Mouse (Mus musculus) left cerebral cortex, postnatal 4 days (tissue): ENCODE measurements around the gene Zan. TPM values are rescaled to one million over a fixed set of nuclear protein-coding genes. Genes with fewer than 3 reads are reported as not detected.
A peak's percentile ranks its signal among the peaks of the same experiment; 100 is the strongest.

ENCODE experiments used
- DNase-seq: peaks from one replicate; pipeline ENCODE4 v3.0.0-alpha.2; 2022
- intact Hi-C: fragments of 180-260 bp; cut with DNase I; formaldehyde crosslinking; loops from one replicate; pipeline ENCODE4 v1.15.1; 2025
- total RNA-seq, 2 experiments: library from RNA; stranded (reverse); gene quantifications; 2 replicates each; pipeline ENCODE4 v1.2.3; 2021

Gene Zan
- total RNA-seq, 2 experiments from 2014 or later: 0.30 to 0.74 TPM

DNA sequence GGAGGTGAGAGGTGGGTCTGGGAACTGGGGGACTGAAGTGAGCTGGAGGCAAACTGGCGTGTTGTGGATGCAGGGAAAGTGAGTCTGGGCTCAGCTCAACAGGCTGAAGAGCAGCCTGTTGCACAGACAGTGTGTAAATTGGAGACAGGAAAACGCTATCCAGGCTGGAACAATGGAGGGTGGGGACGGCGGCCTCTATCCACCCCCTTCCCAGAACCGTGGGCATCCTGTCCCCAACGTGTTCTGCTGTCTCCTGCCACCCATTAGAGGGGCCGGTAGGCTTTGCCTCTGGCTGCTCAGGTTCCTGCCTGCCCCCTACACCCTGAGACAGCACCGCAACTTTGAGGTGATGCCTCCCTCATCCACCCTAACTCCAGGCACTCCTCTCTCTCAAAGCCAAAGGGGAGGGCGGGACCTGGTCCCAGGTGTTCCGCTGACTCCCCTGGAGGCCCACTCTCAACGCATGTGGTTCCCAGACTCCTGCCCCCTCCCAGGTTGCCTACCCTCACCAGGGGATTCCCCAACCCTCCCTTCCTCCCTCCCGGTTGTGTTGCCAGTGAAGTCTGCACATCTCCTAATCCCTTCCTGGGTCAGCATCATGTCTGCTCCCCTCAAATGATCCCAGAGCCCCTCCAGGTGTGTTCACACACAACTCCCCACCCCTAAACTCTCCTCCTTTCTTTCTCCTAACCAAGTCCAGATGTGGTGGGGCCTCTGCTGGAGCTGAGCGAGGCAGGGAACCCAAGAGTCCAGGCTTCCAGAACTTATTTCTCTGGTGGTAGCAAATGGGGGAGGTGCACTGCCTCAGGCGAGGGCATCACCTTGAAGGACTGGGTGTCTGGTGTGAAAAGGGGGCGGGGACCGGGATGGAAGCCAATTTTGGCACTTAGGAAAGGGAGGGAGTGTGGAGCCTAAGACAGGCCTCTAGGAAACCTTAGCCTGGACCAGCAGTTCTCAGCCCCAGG, 124.6 kb downstream of the Zan start:
- peak; percentile 21 for DNase-seq

DNA sequence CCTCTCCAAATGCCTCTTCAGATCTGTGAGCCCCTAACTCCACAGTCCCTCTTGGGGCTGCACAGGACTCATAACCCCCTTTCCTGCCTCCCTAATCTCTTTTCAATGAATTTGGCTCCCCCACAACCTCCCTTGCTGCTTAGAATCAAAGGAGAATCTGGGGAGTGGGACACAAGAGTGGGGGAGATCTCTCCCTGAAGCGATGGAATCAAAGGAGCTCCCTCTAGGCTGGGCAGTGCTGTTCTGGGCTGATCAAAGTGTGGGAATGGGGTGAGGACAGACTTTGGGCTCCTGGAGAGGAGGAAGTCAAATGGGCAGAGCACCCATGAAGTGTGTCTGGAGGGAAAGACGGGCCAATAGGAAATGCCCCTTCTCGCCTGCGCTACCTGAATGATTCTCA, 125.5 kb downstream of the Zan start:
- intact Hi-C loops: loop anchor here (10.0 kb wide), 1 partner anchor 393 kb away; the partner anchor contains the start of genes Nyap1 and Tsc22d4
- DNase-seq: no peak

More for the DNA sequence above, 124.6 kb downstream of the Zan start:
- intact Hi-C loops: loop anchor here (10.0 kb wide), 1 partner anchor 393 kb away; the partner anchor contains the start of genes Nyap1 and Tsc22d4

DNA sequence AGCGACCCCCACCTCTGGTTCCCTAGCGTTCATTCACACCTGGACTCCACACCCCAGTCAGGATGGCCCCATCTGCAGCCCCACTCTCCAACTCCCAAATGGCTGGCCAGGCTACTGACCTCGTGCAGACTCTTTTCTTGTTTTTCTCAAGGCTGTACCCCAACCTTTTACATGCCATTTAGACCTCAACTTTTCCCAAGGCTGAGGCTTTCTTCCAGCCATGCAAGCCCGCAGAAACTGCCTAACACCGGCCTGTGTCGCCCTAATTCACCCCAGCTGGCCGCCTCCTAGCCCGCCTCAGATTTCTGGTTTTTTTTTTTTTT, 125.8 kb downstream of the Zan start:
- DNase-seq: no peak
- intact Hi-C loops: loop anchor here (10.0 kb wide), 1 partner anchor 394 kb away; the partner anchor contains the start of genes Nyap1 and Tsc22d4

DNA sequence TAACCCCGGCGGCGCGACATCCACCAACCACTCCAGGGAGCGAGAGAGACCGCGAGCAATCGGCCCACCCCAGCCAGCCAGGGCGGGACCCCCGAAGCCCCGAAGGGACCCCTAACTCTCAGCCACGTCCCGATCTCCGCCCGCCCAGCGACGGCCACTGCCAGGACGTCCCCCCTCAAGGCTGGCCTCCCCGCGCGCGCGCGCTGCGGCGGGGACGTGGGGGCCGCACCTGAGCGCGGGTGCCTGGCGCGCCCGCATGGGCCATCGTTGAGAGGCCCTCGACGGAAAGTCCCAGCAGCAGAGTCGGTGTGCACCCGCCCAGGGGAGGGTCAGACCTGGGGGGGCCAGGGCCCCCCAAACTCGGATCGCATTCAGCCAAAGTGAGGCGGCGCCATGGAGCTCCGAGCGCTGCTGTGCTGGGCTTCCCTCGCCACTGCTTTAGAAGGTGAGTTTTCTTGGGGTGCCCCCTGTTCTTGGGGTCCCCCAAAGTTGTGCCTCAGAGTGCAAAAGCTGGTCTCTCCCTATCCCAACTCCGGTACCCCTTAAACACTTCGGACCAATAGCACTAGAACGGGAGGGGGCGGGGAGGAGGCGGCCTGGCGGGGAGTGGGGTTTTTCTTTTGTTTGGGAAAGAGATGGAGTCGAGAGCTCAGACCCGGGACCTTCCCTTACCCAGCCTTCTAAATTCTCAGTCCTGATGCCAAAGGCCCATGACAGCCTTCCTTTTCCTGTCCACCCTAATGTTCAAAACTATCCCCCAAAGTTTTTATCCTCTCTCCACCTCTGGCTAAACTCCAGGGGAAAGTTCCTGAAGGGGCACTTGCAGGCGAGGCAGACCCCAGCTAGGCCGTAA, 126.4 kb downstream of the Zan start:
- intact Hi-C loops: loop anchor here (10.0 kb wide), 1 partner anchor 394 kb away; the partner anchor contains the start of genes Nyap1 and Tsc22d4
- DNase-seq: no peak

DNA sequence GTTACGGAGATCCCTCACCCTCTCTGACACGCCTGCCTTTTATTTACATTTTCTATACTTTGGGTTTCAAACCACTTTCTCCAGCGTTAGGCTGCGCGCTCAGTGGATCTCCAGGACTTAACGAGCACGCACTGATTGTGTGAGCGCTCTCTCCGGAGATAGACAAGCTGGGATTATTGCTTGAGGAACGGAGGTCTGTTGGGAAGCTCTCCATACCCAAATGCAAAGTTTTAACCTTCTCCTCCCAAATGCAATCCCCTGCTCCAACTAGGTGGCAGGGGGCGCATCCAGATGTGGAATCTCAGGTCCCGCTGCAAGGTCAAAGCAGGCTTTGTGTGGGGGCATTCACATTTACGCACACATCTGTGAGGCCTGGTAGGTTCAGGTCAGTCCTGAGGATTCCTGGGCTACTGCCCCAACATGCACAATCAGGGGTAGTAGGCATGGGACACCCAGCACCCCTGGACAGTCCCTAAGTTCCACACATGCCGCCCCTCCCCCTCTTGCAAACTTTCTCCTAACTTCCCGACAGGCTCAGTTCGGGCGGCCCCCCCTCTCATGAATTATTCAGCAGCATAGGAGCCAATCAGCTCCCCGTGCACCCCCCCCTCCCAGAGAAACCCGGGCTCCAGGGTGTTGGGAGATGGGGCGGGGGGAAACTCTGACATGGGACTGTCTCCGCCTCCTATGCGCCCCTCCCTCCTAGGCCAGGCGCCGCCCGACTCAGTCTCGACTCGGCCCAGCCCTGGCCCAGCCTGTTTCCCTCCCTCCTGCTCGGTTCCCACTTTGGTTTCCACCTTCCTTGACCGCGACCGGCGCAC, 127.3 kb downstream of the Zan start, which contains the start of gene Ephb4:
TSS of gene Ephb4 (plus strand) at position 726 of the 821 bp plus-strand sequence.
- intact Hi-C loops: loop anchor here (10.0 kb wide), 1 partner anchor 395 kb away; the partner anchor contains the start of genes Nyap1 and Tsc22d4
- peak; percentile 86 for DNase-seq

DNA sequence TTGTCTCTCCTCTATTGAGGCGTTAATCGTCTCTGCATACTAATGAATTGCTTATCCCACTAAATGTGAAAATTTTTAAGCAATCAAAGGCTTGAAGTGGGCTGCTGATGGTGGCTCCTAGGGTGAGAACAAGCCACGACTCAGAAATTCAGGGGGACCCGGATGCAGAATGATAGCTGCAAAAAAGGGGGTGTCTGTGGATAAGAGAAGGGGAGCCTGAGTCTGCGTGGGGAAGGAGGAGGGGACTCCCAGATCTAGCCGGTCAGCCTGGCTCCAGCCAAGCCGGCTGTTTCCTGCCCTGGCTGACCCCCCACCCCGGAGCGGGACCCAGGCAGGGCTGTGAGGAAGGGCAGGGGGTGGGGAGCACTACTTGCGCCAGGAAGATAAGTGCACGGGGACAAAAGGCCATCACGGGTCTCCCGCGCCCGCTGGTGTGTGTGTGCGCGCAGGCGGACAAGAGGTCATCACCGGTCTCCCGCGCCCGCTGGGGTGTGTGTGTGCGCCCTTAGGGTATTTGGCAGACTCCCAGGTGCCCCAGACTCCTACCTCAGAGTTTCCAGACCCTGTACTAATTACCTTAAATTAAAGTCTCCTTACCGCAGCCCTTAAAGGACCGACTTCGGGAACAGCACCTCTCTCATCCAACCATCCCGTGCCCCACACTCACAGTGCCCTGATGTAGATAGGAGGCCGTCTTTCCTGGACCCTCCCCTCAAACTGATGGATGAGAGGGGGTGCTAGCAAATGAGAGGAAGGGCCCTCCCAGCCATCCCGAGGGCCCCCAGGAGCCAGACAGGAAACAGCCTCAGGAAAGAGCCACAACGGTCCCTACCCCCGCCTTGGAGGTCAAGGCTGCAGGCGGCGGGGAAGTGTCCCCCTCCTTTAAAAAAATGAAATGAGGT, 128.1 kb downstream of the Zan start:
- intact Hi-C loops: no loop called here
- DNase-seq: peak; percentile 27

DNA sequence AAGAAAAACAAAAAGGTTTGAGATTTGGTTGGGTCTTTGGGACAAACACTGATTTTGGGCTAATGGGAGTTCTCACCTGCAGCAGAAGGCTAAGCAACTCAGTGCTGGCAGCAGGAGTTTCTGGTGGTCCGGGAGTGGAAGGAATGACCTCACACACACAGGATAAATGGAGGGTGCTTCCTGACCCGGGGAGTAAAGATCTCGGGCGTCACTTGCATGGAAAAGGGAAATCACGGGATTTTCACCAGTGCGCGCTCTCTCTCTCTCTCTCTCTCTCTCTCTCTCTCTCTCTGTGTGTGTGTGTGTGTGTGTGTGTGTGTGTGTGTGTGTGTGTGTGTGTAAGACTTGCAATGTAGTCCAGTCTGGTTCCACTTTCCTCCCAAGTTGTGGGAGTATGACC, 129.0 kb downstream of the Zan start:
- intact Hi-C loops: no loop called here
- DNase-seq: no peak

DNA sequence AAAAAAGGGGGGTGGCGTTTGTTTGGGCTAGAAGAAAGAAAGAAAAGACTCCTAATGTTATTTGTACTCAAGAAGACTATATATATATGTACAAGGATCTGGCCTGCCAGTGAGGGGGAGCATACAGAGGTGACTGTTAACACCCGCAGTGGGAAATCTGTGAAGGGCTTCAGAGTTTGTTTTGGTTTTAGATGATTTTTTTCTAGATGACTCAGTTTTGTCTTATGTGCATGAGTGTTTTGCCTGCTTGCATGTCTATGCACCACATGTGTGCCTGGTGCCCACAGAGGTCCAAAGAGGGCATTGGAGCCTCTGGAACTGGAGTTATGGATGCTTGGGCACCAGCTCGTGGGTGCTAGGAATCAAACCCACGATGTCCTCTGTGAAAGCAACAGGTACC, 129.9 kb downstream of the Zan start:
- intact Hi-C loops: no loop called here

DNA sequence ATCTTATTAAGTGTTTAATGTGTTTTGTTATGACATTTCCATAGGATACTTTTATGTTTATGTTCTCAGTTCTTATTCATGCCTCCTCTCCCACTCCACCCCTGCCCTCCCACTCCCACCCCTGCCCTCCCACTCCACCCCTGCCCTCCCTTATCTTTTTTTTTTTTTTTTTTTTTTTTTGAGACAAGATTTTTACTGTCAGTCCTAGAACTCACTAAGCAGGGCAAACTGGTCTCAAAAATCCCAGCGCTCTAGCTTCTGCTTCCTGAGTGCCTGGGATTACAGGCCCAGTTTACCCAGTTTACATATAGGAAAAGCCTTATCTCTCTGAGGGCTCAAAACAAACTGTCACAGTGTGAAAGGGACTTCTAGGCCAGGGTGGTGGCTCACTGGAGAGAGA, 130.5 kb downstream of the Zan start:
- intact Hi-C loops: no loop called here
- DNase-seq: no peak

More for the DNA sequence above, 129.9 kb downstream of the Zan start:
- DNase-seq: no peak

DNA sequence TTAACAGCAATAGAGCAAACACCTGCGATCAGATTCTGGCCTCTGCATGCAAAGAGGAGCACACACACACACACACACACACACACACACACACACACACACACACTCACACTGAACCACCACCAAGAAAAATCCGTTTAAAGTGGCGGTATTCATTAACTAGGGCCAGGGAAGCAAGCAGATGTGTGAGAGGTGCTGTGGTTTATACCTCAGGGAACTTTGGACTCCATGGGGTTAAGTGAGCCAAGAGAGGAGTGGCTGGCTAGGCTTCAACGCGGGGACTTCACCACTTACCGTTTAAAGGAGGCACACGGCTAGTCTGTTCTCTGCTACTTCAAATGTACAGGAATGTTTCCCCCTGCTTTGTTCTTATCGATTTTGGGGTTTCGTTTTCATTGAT, 131.0 kb downstream of the Zan start:
- no peak for DNase-seq
- intact Hi-C loops: no loop called here

DNA sequence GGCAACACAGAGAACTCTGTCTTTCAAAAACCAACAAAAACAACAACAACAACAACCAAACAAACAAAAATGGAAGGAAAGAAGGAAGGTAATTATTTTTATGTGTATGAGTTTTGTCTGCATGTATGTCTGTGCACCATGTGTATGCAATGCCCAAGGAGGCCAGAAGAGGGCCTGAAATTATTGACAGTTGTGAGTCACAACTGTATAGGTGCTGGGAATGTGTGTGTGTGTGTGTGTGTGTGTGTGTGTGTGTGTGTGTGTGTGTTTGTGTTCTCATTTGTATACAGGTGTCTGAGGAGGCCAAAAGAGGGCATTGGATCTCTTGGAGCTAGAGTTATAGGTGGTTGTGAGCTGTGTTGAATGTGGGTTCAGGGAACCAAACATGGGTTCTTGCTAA, 133.0 kb downstream of the Zan start:
- no peak for DNase-seq
- intact Hi-C loops: no loop called here

DNA sequence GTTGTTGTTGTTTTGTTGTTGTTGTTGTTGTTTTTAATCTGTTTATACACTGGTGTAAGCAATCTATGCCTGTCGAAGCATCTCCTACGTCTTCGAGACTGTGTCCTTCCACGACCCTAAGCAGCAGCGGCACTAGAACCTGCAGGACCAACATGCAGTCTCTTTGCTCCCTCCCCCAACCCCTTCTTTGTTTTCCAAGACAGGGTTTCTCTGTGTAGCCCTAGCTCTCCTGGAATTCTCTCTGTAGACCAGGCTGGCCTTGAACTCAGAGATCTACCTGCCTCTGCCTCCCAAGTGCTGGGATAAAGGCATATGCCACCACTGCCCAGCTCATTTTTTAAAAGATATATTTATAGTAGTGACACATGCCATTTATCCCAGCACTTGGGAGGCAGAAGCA, 133.5 kb downstream of the Zan start:
- intact Hi-C loops: no loop called here
- DNase-seq: no peak

DNA sequence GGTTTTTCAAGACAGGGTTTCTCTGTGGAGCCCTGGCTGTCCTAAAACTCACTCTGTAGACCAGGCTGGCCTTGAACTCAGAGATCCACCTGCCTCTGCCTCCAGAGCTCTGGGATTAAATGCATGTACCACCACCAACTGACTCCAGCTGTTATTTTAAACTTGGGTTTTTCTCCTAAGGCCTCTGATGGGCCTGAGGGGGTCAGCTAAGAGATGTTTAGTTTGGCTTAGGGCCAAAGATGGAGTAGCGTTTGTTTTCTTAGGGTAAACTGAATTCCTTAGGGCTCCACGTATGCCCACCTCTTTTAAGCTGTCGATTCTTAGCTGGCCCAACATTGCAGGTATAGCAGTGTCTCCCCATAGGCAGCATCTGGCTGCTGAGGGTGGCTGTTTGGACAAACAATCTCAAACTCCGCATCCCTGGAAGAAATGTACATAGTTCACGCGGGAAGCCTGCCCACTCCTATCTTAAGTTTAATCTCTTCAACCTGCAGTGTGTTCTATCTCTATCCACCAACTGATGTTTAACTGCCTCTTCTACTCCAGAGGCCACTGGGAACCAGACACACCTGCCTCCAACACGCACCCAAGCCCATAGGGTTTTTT, 134.4 kb downstream of the Zan start:
- no peak for DNase-seq
- intact Hi-C loops: no loop called here

DNA sequence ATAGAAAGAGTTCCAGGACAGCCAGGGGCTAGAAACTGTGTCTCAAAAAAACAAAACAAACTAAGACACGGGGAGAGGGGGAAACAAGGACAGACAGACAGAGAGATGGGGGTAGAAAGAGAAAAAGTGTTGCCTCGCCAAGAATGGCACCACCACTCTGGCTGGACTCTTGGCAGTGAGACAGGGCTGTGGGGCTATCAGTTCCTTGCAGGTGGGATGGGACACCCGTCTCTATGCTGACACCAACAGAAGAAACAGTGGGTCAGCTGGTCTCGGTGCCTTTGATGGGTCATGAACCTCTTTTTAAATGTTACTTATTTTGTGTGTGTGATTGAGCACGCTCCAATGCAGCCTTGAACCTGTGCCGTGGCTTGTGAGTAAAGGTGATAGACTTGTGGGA, 136.6 kb downstream of the Zan start:
- intact Hi-C loops: no loop called here
- no peak for DNase-seq

DNA sequence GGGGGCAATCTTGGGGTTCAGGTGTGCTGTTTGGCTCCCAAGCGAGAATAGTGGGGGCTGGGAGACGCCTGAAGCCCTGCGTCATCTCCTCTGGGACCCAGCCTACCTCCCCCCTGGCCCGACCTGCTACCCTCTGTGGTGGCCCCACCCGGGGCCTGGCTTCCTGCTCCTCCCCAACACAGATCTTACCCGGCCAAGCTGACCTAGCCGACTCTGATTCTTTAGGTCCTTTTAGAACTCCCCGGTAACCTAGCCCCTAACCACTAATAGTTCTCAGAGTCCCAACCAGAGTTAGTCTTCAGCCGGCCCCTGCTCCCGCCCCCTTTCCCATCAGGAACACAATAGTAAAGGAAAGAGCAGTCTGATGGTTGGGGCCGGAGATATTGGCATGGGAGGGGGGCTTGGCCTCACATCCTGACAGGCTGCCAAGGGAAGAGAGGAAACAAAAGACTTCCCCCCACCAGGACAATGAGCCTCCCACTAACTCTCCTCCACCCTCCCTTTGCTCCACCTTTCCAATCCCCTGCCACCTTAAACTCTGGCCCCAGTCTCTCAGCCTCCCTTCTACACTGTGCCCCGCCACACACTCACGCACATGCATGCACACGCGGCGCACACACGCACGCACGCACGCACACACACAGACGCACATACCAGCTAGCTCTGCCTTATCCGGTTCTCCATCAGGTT, 137.4 kb downstream of the Zan start:
- intact Hi-C loops: loop anchor here (2.0 kb wide), 1 partner anchor 161 kb away; no protein-coding TSS in a partner anchor
- DNase-seq: peak; percentile 40

DNA sequence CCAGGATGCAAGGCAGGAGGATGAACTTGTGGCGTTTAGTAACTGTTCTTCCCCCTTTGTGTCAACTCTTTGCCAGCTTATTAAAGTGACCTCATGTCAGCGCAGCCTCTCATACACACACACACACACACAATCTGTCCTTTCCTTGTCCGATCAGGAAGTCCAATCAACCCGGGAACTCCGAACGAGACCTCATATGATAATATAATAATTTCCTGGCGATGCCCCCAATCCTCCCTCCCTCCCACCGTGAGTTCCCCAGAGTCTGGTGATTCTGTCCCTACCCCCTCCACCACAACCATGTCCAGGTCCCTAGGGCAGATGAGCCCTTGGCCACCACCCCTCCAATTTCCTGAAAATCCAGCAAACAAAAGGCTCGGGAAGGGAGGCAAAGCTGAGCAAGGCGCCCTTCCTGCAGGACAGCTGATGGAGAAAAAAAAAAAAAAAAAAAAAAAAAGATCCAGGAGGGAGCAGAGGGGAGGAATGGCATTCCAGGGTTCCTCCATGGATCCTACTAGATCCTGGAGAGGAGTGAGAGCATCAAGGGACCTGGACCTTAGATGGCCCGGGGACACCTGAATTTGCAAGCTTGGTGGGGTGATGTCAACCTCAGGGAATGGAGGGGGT, 138.1 kb downstream of the Zan start:
- peak; percentile 38 for DNase-seq
- intact Hi-C loops: loop anchor here (2.0 kb wide), 1 partner anchor 162 kb away; no protein-coding TSS in a partner anchor

DNA sequence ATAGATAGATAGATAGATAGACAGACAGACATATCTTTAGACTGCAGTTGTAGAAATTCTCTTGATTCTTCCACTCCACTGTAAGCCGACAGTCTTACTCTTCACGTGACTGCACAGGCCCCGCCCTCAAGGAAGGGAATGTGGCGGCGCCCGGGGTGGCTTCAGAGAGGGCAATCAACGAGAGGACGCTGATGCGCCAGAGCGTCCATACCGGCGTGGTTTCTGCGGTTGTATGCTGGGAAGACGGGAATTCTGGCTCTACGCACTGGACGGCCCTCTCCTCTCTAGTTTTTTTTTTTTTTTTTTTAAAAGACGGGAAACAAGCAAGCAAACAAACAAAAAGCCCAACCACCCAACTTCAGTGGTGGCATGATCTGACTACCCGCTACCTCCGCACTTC, 138.6 kb downstream of the Zan start:
- peak; percentile 94 for DNase-seq
- intact Hi-C loops: loop anchor here (2.0 kb wide), 1 partner anchor 163 kb away; no protein-coding TSS in a partner anchor

DNA sequence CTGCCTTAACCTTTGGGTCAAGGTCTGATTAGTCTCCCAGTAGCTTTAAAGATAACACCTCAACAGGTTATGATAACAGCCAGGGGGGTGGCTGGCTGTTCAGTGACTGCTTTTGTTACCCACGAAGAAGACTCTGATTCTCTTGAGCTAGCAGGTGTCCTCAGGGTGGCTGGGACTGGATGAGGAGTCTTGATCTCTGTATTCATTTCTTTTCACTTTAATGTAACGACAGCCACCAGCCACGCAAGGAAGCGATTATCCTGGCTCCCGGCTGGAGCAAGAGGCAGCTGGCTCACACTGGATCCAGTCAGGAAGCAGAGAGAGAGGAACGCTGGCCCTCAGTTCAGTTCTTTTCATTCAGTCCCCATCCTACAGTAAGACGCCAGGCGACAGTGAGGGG, 139.7 kb downstream of the Zan start:
- intact Hi-C loops: no loop called here
- DNase-seq: no peak
